Mouse (Mus musculus): ENCODE data around the gene Foxj1.

GRCm38 (mm10) chr11:116329314-116330210 is 5.6 kb downstream of the Foxj1 start:
- TF ChIP-seq GATA1 (IDR thresholded peaks at IDR 0.05; ENCODE audit: low read length) (no peak), TAL1 (IDR thresholded peaks at IDR 0.05; ENCODE audit: low read length) (no peak)

Data from erythroblast, embryonic 14.5 days (primary cell).